Mouse (Mus musculus) CH12.LX (cell line): ENCODE data around the gene Trnp1. TPM values are rescaled to one million over a fixed set of nuclear protein-coding genes. Genes with fewer than 3 reads are reported as not detected.

ENCODE experiments used
- DNase-seq: peaks from one replicate; pipeline ENCODE4 v3.0.0-alpha.2; 2013; ENCODE audit errors: extremely low read depth
- H3K27ac ChIP-seq: 2 replicates; pipeline ENCODE4 v1.5.1; 2012; ENCODE audit warnings: low read depth, mild to moderate bottlenecking, control low read depth, moderate library complexity; ENCODE audit not compliant: insufficient read depth
- H3K27me3 ChIP-seq: replicated peaks from 2 replicates; pipeline ENCODE3; 2012; ENCODE audit warnings: inconsistent platforms
- H3K36me3 ChIP-seq, 2 experiments: replicated peaks in 1 of 2; 2 replicates each; pipeline versions ENCODE3 to v1.6.1; 2012; ENCODE audit warnings: inconsistent platforms in 1 of 2, low read length in 1 of 2, mild to moderate bottlenecking in 1 of 2, mixed read lengths in 1 of 2, moderate library complexity in 1 of 2; ENCODE audit not compliant: control insufficient read depth in 1 of 2, insufficient read depth in 1 of 2
- H3K4me1 ChIP-seq, 2 experiments: 2 replicates each; pipeline ENCODE4 v1.6.1; 2012; ENCODE audit warnings: inconsistent platforms in 1 of 2, moderate library complexity in 1 of 2; ENCODE audit not compliant: insufficient read depth in 2 of 2, control insufficient read depth in 1 of 2
- H3K4me2 ChIP-seq: 2 replicates; pipeline ENCODE4 v1.6.1; 2012; ENCODE audit warnings: low read depth, mild to moderate bottlenecking, control low read depth; ENCODE audit not compliant: poor library complexity, insufficient read depth, severe bottlenecking
- H3K4me3 ChIP-seq, 3 experiments: fragments of 150-350 bp in 1 of 3; sonication (generic) in 1 of 3; replicated peaks in 1 of 3; 2 replicates each; pipeline versions ENCODE3 to v1.5.1; 2011 to 2012; ENCODE audit warnings: low read depth in 2 of 3, low read length in 2 of 3, mild to moderate bottlenecking in 2 of 3, moderate library complexity in 2 of 3, control low read depth in 1 of 3, improper control_type of control experiment in 1 of 3, inconsistent platforms in 1 of 3, mixed read lengths in 1 of 3; ENCODE audit not compliant: poor library complexity in 1 of 3
- H3K79me2 ChIP-seq: replicated peaks from 2 replicates; pipeline ENCODE4 v1.6.1; 2012; ENCODE audit warnings: mild to moderate bottlenecking, moderate library complexity; ENCODE audit not compliant: control insufficient read depth, poor library complexity, insufficient read depth, severe bottlenecking; ENCODE audit errors: extremely low read depth
- H3K9ac ChIP-seq: 2 replicates; pipeline ENCODE4 v1.6.1; 2012; ENCODE audit warnings: low read depth, mild to moderate bottlenecking, control low read depth, moderate library complexity; ENCODE audit not compliant: insufficient read depth
- H3K9me3 ChIP-seq: replicated peaks from 2 replicates; pipeline ENCODE3; 2012; ENCODE audit warnings: low read length, inconsistent platforms, mixed read lengths
- E2F4 ChIP-seq: IDR thresholded peaks from 2 replicates; pipeline ENCODE4 v1.6.1; 2011; ENCODE audit warnings: low read depth, low read length, improper control_type of control experiment; ENCODE audit not compliant: insufficient replicate concordance
- EP300 ChIP-seq: IDR thresholded peaks from 2 replicates; pipeline ENCODE4 v1.6.1; 2011; ENCODE audit warnings: low read length, improper control_type of control experiment
- HCFC1 ChIP-seq: IDR thresholded peaks from 2 replicates; pipeline ENCODE4 v1.6.1; 2012; ENCODE audit warnings: low read depth, mild to moderate bottlenecking, inconsistent platforms, low read length, improper control_type of control experiment
- JUN ChIP-seq: IDR thresholded peaks from 2 replicates; pipeline ENCODE4 v1.6.1; 2011; ENCODE audit warnings: low read depth, mild to moderate bottlenecking, low read length, improper control_type of control experiment, moderate library complexity; ENCODE audit not compliant: insufficient read depth
- KAT2A ChIP-seq: IDR thresholded peaks from 2 replicates; pipeline ENCODE4 v1.6.1; 2012; ENCODE audit warnings: low read length, improper control_type of control experiment, inconsistent platforms; ENCODE audit not compliant: insufficient replicate concordance
- MAFK ChIP-seq: IDR thresholded peaks from 2 replicates; pipeline ENCODE4 v1.6.1; 2011; ENCODE audit warnings: low read length, improper control_type of control experiment; ENCODE audit not compliant: insufficient replicate concordance
- MAZ ChIP-seq: IDR thresholded peaks from 2 replicates; pipeline ENCODE4 v1.6.1; 2012; ENCODE audit warnings: low read depth, mild to moderate bottlenecking, inconsistent platforms, low read length, improper control_type of control experiment, moderate library complexity
- MXI1 ChIP-seq: IDR thresholded peaks from 2 replicates; pipeline ENCODE4 v1.6.1; 2011; ENCODE audit warnings: mild to moderate bottlenecking, low read depth, low read length, improper control_type of control experiment
- MYC ChIP-seq: IDR thresholded peaks from 2 replicates; pipeline ENCODE4 v1.6.1; 2011; ENCODE audit warnings: low read depth, mild to moderate bottlenecking, improper control_type of control experiment, low read length
- NELFE ChIP-seq: IDR thresholded peaks from 2 replicates; pipeline ENCODE4 v1.6.1; 2011; ENCODE audit warnings: low read depth, low read length, improper control_type of control experiment
- PAX5 ChIP-seq: IDR thresholded peaks from 2 replicates; pipeline ENCODE4 v1.6.1; 2012; ENCODE audit warnings: low read length, inconsistent platforms, mixed read lengths
- POLR2AphosphoS2 ChIP-seq: IDR thresholded peaks from 2 replicates; pipeline ENCODE4 v1.6.1; 2011; ENCODE audit warnings: low read depth, low read length, improper control_type of control experiment
- RAD21 ChIP-seq: IDR thresholded peaks from 2 replicates; pipeline ENCODE4 v1.6.1; 2011; ENCODE audit warnings: low read depth, mild to moderate bottlenecking, low read length, improper control_type of control experiment, moderate library complexity
- SIN3A ChIP-seq: IDR thresholded peaks from 2 replicates; pipeline ENCODE4 v1.6.1; 2012; ENCODE audit warnings: low read length, improper control_type of control experiment, inconsistent platforms
- SMC3 ChIP-seq: IDR thresholded peaks from 2 replicates; pipeline ENCODE4 v1.6.1; 2011; ENCODE audit warnings: low read depth, low read length, improper control_type of control experiment
- TCF12 ChIP-seq: IDR thresholded peaks from 2 replicates; pipeline ENCODE4 v1.6.1; 2014; ENCODE audit warnings: low read depth, mild to moderate bottlenecking, inconsistent platforms, low read length, improper control_type of control experiment
- ZNF384 ChIP-seq: IDR thresholded peaks from 2 replicates; pipeline ENCODE4 v1.6.1; 2012; ENCODE audit warnings: low read depth, low read length, improper control_type of control experiment, inconsistent platforms
- dilution Hi-C: fragments of 300-500 bp; cut with MboI; formaldehyde crosslinking; loops from 2 replicates; pipeline ENCODE4 v1.14.3; 2020; ENCODE audit warnings: low sequenced_read_pairs; ENCODE audit not compliant: extremely low pct_unique_long_range_greater_than_20kb, extremely low pct_ligation_motif_present
- in situ Hi-C: fragments of 300-500 bp; cut with MboI; formaldehyde crosslinking; loops from 3 replicates; pipeline ENCODE4 v1.14.3; 2019; ENCODE audit warnings: low sequenced_read_pairs, low pct_ligation_motif_present, low pct_unique_long_range_greater_than_20kb, mixed read lengths
- polyA plus RNA-seq: library from polyadenylated mRNA; unstranded; fragments of >175 nt; gene quantifications from 2 replicates; pipeline ENCODE4 v1.2.1, GENCODE M21; 2012; ENCODE audit warnings: low read depth; ENCODE audit not compliant: insufficient read length
- total RNA-seq, 2 experiments: library from RNA; depleted of rRNA; stranded (reverse); fragments of 300-350 nt in 1 of 2; fragments of >200 nt in 1 of 2; gene quantifications; 2 replicates each; pipeline ENCODE4 v1.2.3; 2012 to 2014

The Trnp1 gene
- total and polyA plus RNA-seq, 3 experiments, result not detected

DNA sequence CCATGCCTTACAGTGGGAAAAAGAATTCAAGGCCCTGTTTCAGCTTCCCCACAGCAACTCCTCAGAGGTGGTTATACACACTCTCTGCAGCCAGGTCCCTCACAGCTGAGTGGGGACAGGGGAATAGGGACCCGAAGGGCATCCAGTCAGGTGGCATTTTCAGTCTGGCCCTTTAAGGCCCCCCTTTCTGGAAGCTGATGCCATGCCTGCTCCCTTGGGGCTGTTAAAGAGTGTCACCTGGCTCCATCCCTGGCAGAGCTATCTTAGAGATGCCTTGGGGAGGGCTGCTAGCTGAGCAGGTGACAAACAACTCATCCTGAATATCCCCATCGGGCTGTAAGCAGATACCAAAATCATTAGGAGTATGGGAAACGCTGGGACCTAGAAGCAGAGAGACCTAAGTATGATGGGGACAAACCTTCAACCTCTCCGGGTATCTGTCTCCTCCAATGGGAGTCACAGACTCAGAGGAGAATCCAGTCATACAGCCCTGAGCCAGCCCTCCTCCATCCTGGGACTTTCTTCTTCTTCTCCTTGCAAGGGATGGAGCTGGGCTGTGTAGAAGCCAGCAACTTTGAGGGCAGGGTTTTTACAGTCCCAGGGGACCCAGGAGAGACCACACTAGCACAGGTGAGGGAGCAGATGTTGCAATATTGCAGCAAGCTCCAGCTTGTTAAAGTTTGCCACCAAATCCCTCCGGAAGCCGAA lies 1.5 kb downstream of the Trnp1 start:
- in situ Hi-C loops, result no loop called here
- no peak overlapping the region for H3K27ac ChIP-seq
- H3K4me1 ChIP-seq, result peaks cover 0 to 15% of the 10 kb centered on the region in 2 experiments; a peak in 2 of 4 replicates
- no peak for DNase-seq
- no peak overlapping the region for H3K4me3 ChIP-seq
- no peaks in the 10 kb centered on the region for H3K36me3 ChIP-seq
- dilution Hi-C loops, result no loop called here
- no peaks in the 10 kb centered on the region for H3K79me2 ChIP-seq
- H3K27me3 ChIP-seq, result peaks cover 84% of the 10 kb centered on the region
- TF ChIP-seq SIN3A (no peak), KAT2A (no peak), MYC (no peak), TCF12 (no peak), JUN (no peak), PAX5 (no peak)
- no peak overlapping the region for H3K9ac ChIP-seq
- no peak overlapping the region for H3K4me2 ChIP-seq
- H3K9me3 ChIP-seq, result no peaks in the 10 kb centered on the region

DNA sequence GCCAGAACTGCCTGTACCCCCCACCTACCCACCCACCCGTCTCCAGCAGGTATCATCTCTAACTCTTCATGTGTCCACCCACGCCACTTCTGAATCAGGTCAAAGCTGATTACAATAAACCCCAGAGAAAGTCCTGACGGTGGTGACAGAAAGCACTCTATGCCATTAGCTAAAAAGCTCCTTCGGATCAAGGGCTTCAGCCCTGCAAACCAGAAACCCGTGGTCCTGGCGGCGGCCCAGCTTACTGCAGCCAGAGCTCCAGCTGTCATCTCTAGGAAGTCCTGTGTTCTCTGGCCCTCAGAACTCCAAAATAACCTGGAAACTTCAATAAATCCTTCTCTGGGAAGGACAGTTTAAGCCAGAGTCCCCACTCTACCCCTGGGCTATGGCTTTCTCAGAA lies 2.6 kb downstream of the Trnp1 start:
- Histone ChIP-seq H3K27me3 (peaks cover 85% of the 10 kb centered on the region), H3K9ac (no peak overlapping the region), H3K4me1 (peaks cover 0 to 11% of the 10 kb centered on the region in 2 experiments; a peak in 2 of 4 replicates), H3K4me3 (no peak overlapping the region), H3K36me3 (no peaks in the 10 kb centered on the region), H3K79me2 (no peaks in the 10 kb centered on the region), H3K4me2 (no peak overlapping the region), H3K27ac (no peak overlapping the region), H3K9me3 (no peaks in the 10 kb centered on the region)
- TF ChIP-seq EP300 (no peak), SMC3 (no peak), HCFC1 (no peak), ZNF384 (no peak), MAZ (no peak), MAFK (no peak), MXI1 (no peak), E2F4 (no peak), POLR2AphosphoS2 (no peak), NELFE (no peak), RAD21 (no peak)
- in situ Hi-C loops, result no loop called here
- dilution Hi-C loops, result no loop called here
- no peak for DNase-seq
